Mouse (Mus musculus) lung, adult 2 months (tissue): Measurements from ENCODE around the gene Gm10024. TPM values are rescaled to one million over a fixed set of nuclear protein-coding genes. Genes with fewer than 3 reads are reported as not detected.
"Not testable (repeated sequence)": the region's sequence is repeated elsewhere in the genome, so short reads cannot be mapped to it uniquely, and the experiment has no call there.

Source experiments
- DNase-seq: peaks from one replicate; pipeline ENCODE4 v3.0.0; 2022
- H3K4me1 ChIP-seq: fragments of 200-500 bp; 2 replicates; pipeline ENCODE4 v1.6.1; 2011; ENCODE audit warnings: low read length; ENCODE audit not compliant: control insufficient read depth, insufficient read depth
- H3K4me3 ChIP-seq: fragments of 200-500 bp; replicated peaks from 2 replicates; pipeline ENCODE3; 2011; ENCODE audit warnings: low read depth, mild to moderate bottlenecking, control low read depth, low read length; ENCODE audit errors: extremely low read depth
- CTCF ChIP-seq: fragments of 200-500 bp; IDR thresholded peaks from 2 replicates; pipeline ENCODE4 v1.5.1; 2011; ENCODE audit warnings: mild to moderate bottlenecking, low read length, control low read depth; ENCODE audit not compliant: insufficient read depth
- POLR2A ChIP-seq: fragments of 200-500 bp; IDR thresholded peaks from 2 replicates; pipeline ENCODE4 v1.6.1; 2011; ENCODE audit warnings: low read depth, mild to moderate bottlenecking, control low read depth, low read length, borderline replicate concordance; ENCODE audit errors: extremely low read depth
- WGBS: fragments of 180-500 bp; shearing (Covaris S2); methylation state at CpG from one replicate; pipeline ENCODE4 v1.1.7; 2018; 5-methylcytosine and 5-hydroxymethylcytosine counted together
- polyA plus RNA-seq: library from polyadenylated mRNA; depleted of rRNA; stranded (reverse); fragments of >200 nt; gene quantifications from 2 replicates; pipeline ENCODE4 v1.2.3, GENCODE M21; 2012

The Gm10024 gene
- polyA plus RNA-seq, 1 experiment = not detected

DNA sequence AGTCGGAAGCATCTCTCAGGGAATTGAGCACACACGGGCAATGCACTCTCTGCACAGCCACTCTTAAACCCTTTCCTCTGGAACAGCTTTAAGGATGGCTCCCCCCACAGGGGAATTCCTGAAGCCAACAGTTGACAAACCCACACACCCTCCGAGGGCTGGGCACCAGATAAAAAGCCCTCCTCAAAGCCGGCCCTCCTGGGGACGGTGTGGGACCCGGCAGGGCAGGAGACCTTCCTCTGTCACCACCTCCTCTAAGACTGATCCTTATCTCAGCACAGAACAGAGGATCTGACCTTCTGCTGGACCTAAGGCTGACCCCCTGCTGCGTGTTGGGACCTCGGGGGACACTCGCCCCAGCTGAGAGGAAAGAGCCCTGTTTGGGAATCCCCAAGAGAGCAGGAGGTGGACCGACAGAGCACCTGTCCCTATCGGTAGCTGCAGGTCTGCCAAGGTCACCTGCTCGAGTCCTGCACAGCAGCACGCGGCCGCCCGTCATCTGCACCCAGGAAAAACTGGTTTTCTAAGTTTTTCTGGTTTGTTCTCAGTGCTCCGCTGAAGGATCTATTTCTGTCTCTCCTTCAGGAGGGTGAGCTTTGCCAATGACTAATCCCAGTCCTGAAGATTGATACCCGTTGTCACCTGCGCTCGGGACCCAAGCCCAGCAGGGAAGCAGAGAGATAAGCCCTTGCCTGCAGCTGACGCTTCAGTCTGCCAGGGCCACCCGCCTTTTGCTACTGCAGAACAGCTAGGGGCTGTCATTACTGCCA, 25.2 kb upstream of the Gm10024 start, which contains the start of gene Tspear:
Gene Tspear, plus strand, starts transcription at position 675 of the 770 bp plus-strand sequence.
- no peak for DNase-seq
- H3K4me3 ChIP-seq = no peak within 1 kb of the TSS
- TF ChIP-seq CTCF (no peak), POLR2A (no peak)
- H3K4me1 ChIP-seq = no peaks in the 10 kb centered on the region
- WGBS = 6% methylated on average over 22 of the region's 22 CpGs

DNA sequence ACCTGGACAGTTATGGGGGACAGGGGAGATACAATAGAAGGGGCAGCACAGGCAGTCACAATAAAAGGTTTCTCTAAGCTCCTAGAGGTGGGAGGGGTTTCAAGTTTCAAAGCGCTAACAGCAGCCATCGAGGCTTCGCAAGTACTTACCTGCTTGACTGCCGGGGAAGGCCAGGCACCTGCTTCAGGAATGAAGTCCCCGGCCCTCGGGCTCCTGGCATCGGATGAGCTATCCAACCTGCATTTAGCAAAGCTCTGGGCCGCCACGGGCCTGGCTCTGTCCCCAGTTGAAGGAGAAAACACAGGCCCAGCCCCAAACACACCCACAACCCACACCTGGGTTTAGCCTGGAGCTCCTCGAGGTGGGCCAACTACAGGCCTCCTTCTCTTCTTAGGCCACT, 24.2 kb upstream of the Gm10024 start:
- H3K4me3 ChIP-seq = no peak overlapping the region
- WGBS = 27% methylated on average over 10 of the region's 10 CpGs
- no peaks in the 10 kb centered on the region for H3K4me1 ChIP-seq
- TF ChIP-seq CTCF (no peak), POLR2A (no peak)
- no peak for DNase-seq

DNA sequence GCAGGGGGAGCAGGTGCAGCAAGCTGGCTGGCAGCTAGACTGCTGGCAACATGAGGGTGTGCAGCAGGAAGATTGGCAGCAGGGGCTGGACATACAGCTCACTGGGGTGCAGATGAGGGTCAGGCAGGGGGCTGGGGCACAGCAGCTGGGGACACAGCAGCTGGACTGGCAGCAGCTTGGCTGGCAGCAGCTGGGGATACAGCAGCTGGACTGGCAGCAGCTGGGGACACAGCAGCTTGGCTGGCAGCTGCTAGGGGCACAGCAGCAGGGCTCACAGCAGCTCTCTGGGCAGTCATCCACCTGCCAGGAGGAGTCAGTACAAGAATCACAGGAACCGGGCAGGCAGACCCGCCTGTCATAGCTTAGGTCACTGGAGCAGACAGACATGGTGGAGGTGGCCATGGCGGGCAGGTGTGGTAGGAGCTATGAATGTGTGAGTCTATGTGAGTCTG, 20.9 kb upstream of the Gm10024 start, which contains the start of gene Gm19402:
Gene Gm19402, minus strand, starts transcription at position 402 of the 452 bp plus-strand sequence.
- WGBS = 62% methylated on average over 3 of the region's 3 CpGs
- not testable (repeated sequence) for H3K4me1 ChIP-seq, DNase-seq, H3K4me3 ChIP-seq

DNA sequence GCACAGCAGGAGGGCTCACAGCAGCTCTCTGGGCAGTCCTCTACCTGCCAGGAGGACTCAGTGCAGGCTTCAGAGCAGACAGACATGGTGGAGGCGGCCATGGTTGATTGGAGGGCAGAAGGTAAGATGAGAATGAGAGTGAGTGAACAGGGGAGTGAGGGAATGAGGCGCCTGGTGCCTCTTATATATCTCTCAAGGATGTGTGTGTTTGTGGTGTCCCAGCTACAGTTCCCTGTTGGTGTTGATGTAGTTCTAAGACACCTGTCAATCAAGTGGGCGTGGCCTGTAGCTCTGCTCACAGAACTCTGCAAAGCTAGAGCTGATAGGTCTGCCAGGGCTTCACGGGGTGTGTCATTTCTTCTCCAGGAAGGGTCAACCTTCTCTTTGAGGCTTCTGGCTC, 14.1 kb upstream of the Gm10024 start, which contains the start of gene Gm9508:
Gene Gm9508, minus strand, starts transcription at position 101 of the 400 bp plus-strand sequence.
- TF ChIP-seq POLR2A (no peak), CTCF (no peak)
- DNase-seq = no peak
- Histone ChIP-seq H3K4me3 (no peak within 1 kb of the TSS), H3K4me1 (no peaks in the 10 kb centered on the region)
- WGBS = 28% methylated on average over 4 of the region's 4 CpGs

DNA sequence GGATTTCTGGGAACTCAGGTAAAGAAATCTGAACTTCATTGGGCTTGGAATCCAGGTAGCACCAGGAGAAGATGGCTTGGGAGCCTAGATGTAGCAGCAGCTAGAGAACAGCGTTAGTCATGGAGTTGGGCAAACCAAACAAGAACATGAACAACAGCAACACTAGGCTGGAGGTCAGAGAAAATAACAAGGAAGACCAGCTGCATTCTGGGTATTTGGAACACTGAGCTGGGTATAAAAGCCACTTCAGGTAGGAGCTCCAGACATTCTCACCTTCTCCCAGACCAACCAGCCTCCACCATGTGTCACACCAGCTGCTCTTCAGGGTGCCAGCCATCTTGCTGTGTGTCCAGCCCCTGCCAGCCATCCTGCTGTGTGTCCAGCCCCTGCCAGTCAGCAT, 4.9 kb upstream of the Gm10024 start, which contains the start of gene Gm10272:
Gene Gm10272, plus strand, starts transcription at position 301 of the 400 bp plus-strand sequence.
- no peaks in the 10 kb centered on the region for H3K4me1 ChIP-seq
- DNase-seq = no peak
- TF ChIP-seq CTCF = no peak
- TF ChIP-seq POLR2A = no peak
- no peak within 1 kb of the TSS for H3K4me3 ChIP-seq
- 90% methylated on average over 1 of the region's 1 CpGs for WGBS

DNA sequence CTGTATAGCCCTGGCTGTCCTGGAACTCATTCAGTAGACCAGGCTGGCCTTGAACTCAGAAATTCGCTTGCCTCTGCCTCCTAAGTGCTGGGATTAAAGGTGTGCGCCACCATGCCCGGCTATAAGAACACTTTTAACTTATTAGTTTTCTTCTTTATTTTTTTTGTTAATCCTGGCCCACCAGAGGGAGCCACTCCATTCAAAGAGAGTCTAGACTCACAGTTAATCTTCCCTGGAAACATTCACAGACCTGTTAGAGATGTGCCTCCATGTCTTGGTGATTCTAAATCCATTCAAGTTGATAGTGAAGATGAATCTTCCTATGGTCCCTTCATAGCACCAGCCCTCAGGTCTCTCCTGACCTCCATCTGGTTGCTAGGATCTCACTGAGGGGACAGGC, 1.4 kb upstream of the Gm10024 start:
- Histone ChIP-seq H3K4me1 (no peaks in the 10 kb centered on the region), H3K4me3 (no peak overlapping the region)
- no peak for TF ChIP-seq CTCF
- no peak for TF ChIP-seq POLR2A
- WGBS = 67% methylated on average over 3 of the region's 3 CpGs
- no peak for DNase-seq

DNA sequence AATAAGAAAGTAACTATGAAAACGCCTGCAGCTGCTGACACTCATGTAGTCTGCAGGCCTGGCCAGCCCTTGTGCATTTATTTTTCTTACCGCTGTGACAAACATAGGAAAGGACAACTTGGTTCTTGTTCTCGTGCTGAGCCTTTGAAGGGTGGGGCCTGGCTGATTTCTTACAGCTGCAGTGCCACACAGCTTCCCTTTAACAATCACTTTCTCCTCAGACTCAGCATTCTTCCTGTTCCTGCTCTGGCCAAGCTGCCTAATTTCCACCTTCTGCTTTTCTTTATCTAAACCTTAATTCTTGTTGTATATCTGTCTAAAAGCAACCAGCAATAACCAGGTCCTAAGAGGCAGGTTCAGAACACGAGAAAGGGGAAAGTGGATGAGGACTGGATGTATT, 2.5 kb downstream of the Gm10024 start:
- no peak overlapping the region for H3K4me3 ChIP-seq
- TF ChIP-seq POLR2A = no peak
- no peak for TF ChIP-seq CTCF
- DNase-seq = no peak
- no peaks in the 10 kb centered on the region for H3K4me1 ChIP-seq
- 41% methylated on average over 4 of the region's 4 CpGs for WGBS

DNA sequence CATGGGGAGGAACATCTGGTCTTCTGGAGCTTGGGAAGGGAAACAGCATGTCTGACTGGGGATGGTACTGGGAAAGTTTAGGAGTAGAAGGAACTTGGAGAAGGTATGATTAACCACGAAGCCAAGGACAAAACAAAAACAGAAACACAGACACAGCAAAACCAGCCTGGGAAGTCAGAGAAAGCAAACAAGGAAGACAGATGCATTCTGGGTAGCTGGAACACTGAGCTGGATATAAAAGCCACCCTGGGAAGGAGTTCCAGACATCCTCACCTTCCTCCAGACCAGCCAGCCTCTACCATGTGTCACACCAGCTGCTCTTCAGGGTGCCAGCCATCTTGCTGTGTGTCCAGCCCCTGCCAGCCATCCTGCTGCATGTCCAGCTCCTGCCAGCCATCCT, 4.2 kb downstream of the Gm10024 start, which contains the start of gene Gm10142:
Gene Gm10142, plus strand, starts transcription at position 301 of the 400 bp plus-strand sequence.
- TF ChIP-seq POLR2A (no peak), CTCF (no peak)
- no peak for DNase-seq
- Histone ChIP-seq H3K4me3 (no peak within 1 kb of the TSS), H3K4me1 (no peaks in the 10 kb centered on the region)
- WGBS = 89% methylated on average over 1 of the region's 1 CpGs

DNA sequence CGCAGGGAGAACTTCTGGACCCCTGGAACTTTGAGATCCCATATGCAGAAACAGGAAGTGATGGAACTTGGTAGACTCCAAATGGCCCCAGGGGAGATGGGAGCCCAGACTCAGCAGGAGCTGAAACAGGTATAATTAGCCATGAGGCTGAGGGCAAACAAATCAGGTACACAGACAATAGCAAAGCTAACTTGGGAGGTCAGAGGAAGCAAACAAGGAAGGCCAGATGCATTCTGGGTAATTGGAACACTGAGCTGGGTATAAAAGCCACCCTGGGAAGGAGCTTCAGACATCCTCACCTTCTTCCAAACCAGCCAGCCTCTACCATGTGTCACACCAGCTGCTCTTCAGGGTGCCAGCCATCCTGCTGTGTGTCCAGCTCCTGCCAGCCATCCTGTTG, 9.0 kb downstream of the Gm10024 start, which contains the start of gene Krtap12-1:
Gene Krtap12-1, plus strand, starts transcription at position 301 of the 400 bp plus-strand sequence.
- not testable (repeated sequence) for H3K4me3 ChIP-seq, H3K4me1 ChIP-seq, DNase-seq
- WGBS = 83% methylated on average over 1 of the region's 1 CpGs

DNA sequence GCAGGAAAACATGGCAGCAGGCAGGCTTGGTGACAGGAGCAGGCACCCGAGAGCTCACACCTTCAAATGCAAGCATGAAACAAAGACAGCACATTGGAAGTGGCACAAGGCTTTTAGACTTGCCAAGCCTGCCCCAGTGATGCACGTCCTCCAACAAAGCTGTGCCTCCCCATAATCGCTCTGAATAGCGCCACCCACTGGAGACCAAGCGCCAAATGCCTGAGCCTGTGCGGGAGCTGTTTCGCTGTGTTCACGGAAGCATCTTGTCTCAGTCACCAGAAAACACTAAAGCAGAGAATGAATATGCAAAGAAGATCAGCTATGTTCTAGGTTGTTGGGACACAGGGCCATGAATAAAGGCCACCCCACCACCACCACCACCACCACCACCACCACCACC, 13.6 kb downstream of the Gm10024 start:
- 72% methylated on average over 8 of the region's 8 CpGs for WGBS
- no peak overlapping the region for H3K4me3 ChIP-seq
- no peaks in the 10 kb centered on the region for H3K4me1 ChIP-seq
- TF ChIP-seq POLR2A = no peak
- no peak for TF ChIP-seq CTCF
- DNase-seq = no peak
